Mouse (Mus musculus) cortical plate, adult 2 months (tissue): ENCODE data around the gene Hdgfl2.
A peak's percentile ranks its signal among the peaks of the same experiment; 100 is the strongest.

Experiments
- CTCF ChIP-seq: fragments of 200-500 bp; IDR thresholded peaks from 2 replicates; pipeline ENCODE4 v1.5.1; 2011; ENCODE audit warnings: mild to moderate bottlenecking, control low read depth, low read length; ENCODE audit not compliant: insufficient read depth; ENCODE audit errors: extremely low read depth
- POLR2A ChIP-seq: fragments of 200-500 bp; IDR thresholded peaks from 2 replicates; pipeline ENCODE4 v1.6.1; 2011; ENCODE audit warnings: mild to moderate bottlenecking, low read length, control low read depth; ENCODE audit not compliant: insufficient read depth; ENCODE audit errors: extremely low read depth

GRCm38 (mm10) chr17:56078880-56079795 is at the start of gene Hdgfl2:
- TF ChIP-seq CTCF: no peak
- peak; percentile 79 for TF ChIP-seq POLR2A
